Mouse (Mus musculus): ENCODE results near the gene Ergic2. TPM values are rescaled to one million over a fixed set of nuclear protein-coding genes. Genes with fewer than 3 reads are reported as not detected.
A peak's percentile ranks its signal among the peaks of the same experiment; 100 is the strongest.

Ergic2 gene
- total and polyA plus RNA-seq, 3 experiments = 31.4 to 61.0 (median 60.0) TPM

GRCm38 (mm10) chr6:148256109-148256508, 43.9 kb upstream of the Ergic2 start:
- TF ChIP-seq EP300 (IDR thresholded peaks at IDR 0.05; ENCODE audit: insufficient read depth, low read depth, low read length) (no peak), POLR2A (IDR thresholded peaks at IDR 0.05; ENCODE audit: insufficient read depth, low read depth, low read length) (no peak), CTCF (IDR thresholded peaks at IDR 0.05) (no peak)
- H3K27ac ChIP-seq = no peak overlapping the region
- no peaks in the 10 kb centered on the region for H3K79me2 ChIP-seq (replicated peaks; ENCODE audit: control insufficient read depth, insufficient read depth, low read length)
- 87% methylated on average over 3 of the region's 3 CpGs for WGBS
- H3K4me3 ChIP-seq = no peak overlapping the region
- H3K9ac ChIP-seq (ENCODE audit: low read depth, low read length) = no peak overlapping the region
- no peak for DNase-seq
- intact Hi-C loops (cut with DNase I) = no loop called here
- H3K27me3 ChIP-seq (ENCODE audit: control insufficient read depth, insufficient read depth, low read length) = no peaks in the 10 kb centered on the region
- H3K4me1 ChIP-seq (ENCODE audit: control insufficient read depth, insufficient read depth, low read length) = no peaks in the 10 kb centered on the region; the same call in 1 of the 2 replicates
- H3K36me3 ChIP-seq (ENCODE audit: control insufficient read depth, insufficient read depth, low read length) = no peaks in the 10 kb centered on the region

GRCm38 (mm10) chr6:148255395-148256053, 43.4 kb upstream of the Ergic2 start:
- no peak for DNase-seq
- intact Hi-C loops (cut with DNase I) = no loop called here
- H3K27me3 ChIP-seq (ENCODE audit: control insufficient read depth, insufficient read depth, low read length) = no peaks in the 10 kb centered on the region
- no peaks in the 10 kb centered on the region for H3K36me3 ChIP-seq (ENCODE audit: control insufficient read depth, insufficient read depth, low read length)
- 71% methylated on average over 1 of the region's 1 CpGs for WGBS
- no peak for TF ChIP-seq EP300 (IDR thresholded peaks at IDR 0.05; ENCODE audit: insufficient read depth, low read depth, low read length)
- no peak for TF ChIP-seq CTCF (IDR thresholded peaks at IDR 0.05)
- TF ChIP-seq POLR2A (IDR thresholded peaks at IDR 0.05; ENCODE audit: insufficient read depth, low read depth, low read length) = no peak
- no peak overlapping the region for H3K27ac ChIP-seq
- no peaks in the 10 kb centered on the region; the same call in 1 of the 2 replicates for H3K4me1 ChIP-seq (ENCODE audit: control insufficient read depth, insufficient read depth, low read length)
- H3K4me3 ChIP-seq = no peak overlapping the region
- H3K79me2 ChIP-seq (replicated peaks; ENCODE audit: control insufficient read depth, insufficient read depth, low read length) = no peaks in the 10 kb centered on the region
- no peak overlapping the region for H3K9ac ChIP-seq (ENCODE audit: low read depth, low read length)

- TF ChIP-seq EP300 (IDR thresholded peaks at IDR 0.05; ENCODE audit: insufficient read depth, low read depth, low read length) (no peak), POLR2A (IDR thresholded peaks at IDR 0.05; ENCODE audit: insufficient read depth, low read depth, low read length) (no peak)
- H3K27me3 ChIP-seq (ENCODE audit: control insufficient read depth, insufficient read depth, low read length) = no peaks in the 10 kb centered on the region
- H3K79me2 ChIP-seq (replicated peaks; ENCODE audit: control insufficient read depth, insufficient read depth, low read length) = no peaks in the 10 kb centered on the region
- H3K9ac ChIP-seq (ENCODE audit: low read depth, low read length) = no peak overlapping the region
- no peaks in the 10 kb centered on the region; the same call in 1 of the 2 replicates for H3K4me1 ChIP-seq (ENCODE audit: control insufficient read depth, insufficient read depth, low read length)
- DNase-seq = no peak
- H3K4me3 ChIP-seq = no peak overlapping the region
- intact Hi-C loops (cut with DNase I) = loop anchor here (5.0 to 10.0 kb wide), 3 partner anchors 268 to 506 kb away; no protein-coding TSS in a partner anchor
- no peak overlapping the region for H3K27ac ChIP-seq
- H3K36me3 ChIP-seq (ENCODE audit: control insufficient read depth, insufficient read depth, low read length) = no peaks in the 10 kb centered on the region
- 68% methylated on average over 3 of the region's 3 CpGs for WGBS
Observed at GRCm38 (mm10) chr6:148249221-148249620, 37.0 kb upstream of the Ergic2 start.

GRCm38 (mm10) chr6:148248625-148249024, 36.5 kb upstream of the Ergic2 start:
- WGBS = 34% methylated on average over 2 of the region's 2 CpGs
- Histone ChIP-seq H3K27ac (no peak overlapping the region), H3K36me3 (ENCODE audit: control insufficient read depth, insufficient read depth, low read length) (no peaks in the 10 kb centered on the region), H3K4me3 (no peak overlapping the region), H3K4me1 (ENCODE audit: control insufficient read depth, insufficient read depth, low read length) (no peaks in the 10 kb centered on the region; the same call in 1 of the 2 replicates), H3K79me2 (replicated peaks; ENCODE audit: control insufficient read depth, insufficient read depth, low read length) (no peaks in the 10 kb centered on the region), H3K27me3 (ENCODE audit: control insufficient read depth, insufficient read depth, low read length) (no peaks in the 10 kb centered on the region), H3K9ac (ENCODE audit: low read depth, low read length) (no peak overlapping the region)
- intact Hi-C loops (cut with DNase I) = loop anchor here (5.0 to 10.0 kb wide), 3 partner anchors 269 to 506 kb away; no protein-coding TSS in a partner anchor
- TF ChIP-seq EP300 (IDR thresholded peaks at IDR 0.05; ENCODE audit: insufficient read depth, low read depth, low read length) = no peak
- peak; percentile 80 for TF ChIP-seq CTCF (IDR thresholded peaks at IDR 0.05)
- no peak for TF ChIP-seq POLR2A (IDR thresholded peaks at IDR 0.05; ENCODE audit: insufficient read depth, low read depth, low read length)
- no peak for DNase-seq

GRCm38 (mm10) chr6:148246544-148246943, 34.4 kb upstream of the Ergic2 start:
- 74% methylated on average over 7 of the region's 7 CpGs for WGBS
- Histone ChIP-seq H3K4me1 (ENCODE audit: control insufficient read depth, insufficient read depth, low read length) (no peaks in the 10 kb centered on the region; the same call in 1 of the 2 replicates), H3K9ac (ENCODE audit: low read depth, low read length) (no peak overlapping the region), H3K4me3 (no peak overlapping the region), H3K36me3 (ENCODE audit: control insufficient read depth, insufficient read depth, low read length) (no peaks in the 10 kb centered on the region), H3K27me3 (ENCODE audit: control insufficient read depth, insufficient read depth, low read length) (no peaks in the 10 kb centered on the region), H3K79me2 (replicated peaks; ENCODE audit: control insufficient read depth, insufficient read depth, low read length) (no peaks in the 10 kb centered on the region), H3K27ac (no peak overlapping the region)
- intact Hi-C loops (cut with DNase I) = loop anchor here (5.0 to 10.0 kb wide), 3 partner anchors 271 to 508 kb away; no protein-coding TSS in a partner anchor
- no peak for TF ChIP-seq POLR2A (IDR thresholded peaks at IDR 0.05; ENCODE audit: insufficient read depth, low read depth, low read length)
- no peak for TF ChIP-seq EP300 (IDR thresholded peaks at IDR 0.05; ENCODE audit: insufficient read depth, low read depth, low read length)
- no peak for TF ChIP-seq CTCF (IDR thresholded peaks at IDR 0.05)
- no peak for DNase-seq

- H3K27me3 ChIP-seq (ENCODE audit: control insufficient read depth, insufficient read depth, low read length) = no peaks in the 10 kb centered on the region
- H3K36me3 ChIP-seq (ENCODE audit: control insufficient read depth, insufficient read depth, low read length) = no peaks in the 10 kb centered on the region
- intact Hi-C loops (cut with DNase I) = loop anchor here (5.0 to 10.0 kb wide), 3 partner anchors 272 to 510 kb away; no protein-coding TSS in a partner anchor
- no peak overlapping the region for H3K4me3 ChIP-seq
- no peak overlapping the region for H3K9ac ChIP-seq (ENCODE audit: low read depth, low read length)
- H3K79me2 ChIP-seq (replicated peaks; ENCODE audit: control insufficient read depth, insufficient read depth, low read length) = no peaks in the 10 kb centered on the region
- DNase-seq = no peak
- WGBS = 87% methylated on average over 1 of the region's 1 CpGs
- no peak overlapping the region for H3K27ac ChIP-seq
- H3K4me1 ChIP-seq (ENCODE audit: control insufficient read depth, insufficient read depth, low read length) = no peaks in the 10 kb centered on the region; the same call in 1 of the 2 replicates
- no peak for TF ChIP-seq EP300 (IDR thresholded peaks at IDR 0.05; ENCODE audit: insufficient read depth, low read depth, low read length)
- no peak for TF ChIP-seq POLR2A (IDR thresholded peaks at IDR 0.05; ENCODE audit: insufficient read depth, low read depth, low read length)
- TF ChIP-seq CTCF (IDR thresholded peaks at IDR 0.05) = no peak
Observed at GRCm38 (mm10) chr6:148244836-148245235, 32.7 kb upstream of the Ergic2 start.
